Mouse (Mus musculus) ES-E14 (cell line): Measurements from ENCODE around the gene Hpn.

Source experiments
- CHD2 ChIP-seq: IDR thresholded peaks from 2 replicates; pipeline ENCODE4 v1.6.1; 2014; ENCODE audit warnings: mild to moderate bottlenecking, low read depth, low read length, inconsistent platforms
- ZNF384 ChIP-seq: IDR thresholded peaks from 2 replicates; pipeline ENCODE4 v1.6.1; 2012; ENCODE audit warnings: low read depth, low read length, inconsistent platforms

GRCm38 (mm10) chr7:31076492-31076891 lies 38.6 kb downstream of the Hpn start, which contains the start of gene Fxyd3:
- no peak for TF ChIP-seq ZNF384
- no peak for TF ChIP-seq CHD2
